Mouse (Mus musculus) MEL (cell line): ENCODE data around the gene Lrrc30.

Experiments
- CTCF ChIP-seq, 3 experiments: IDR thresholded peaks in 2 of 3; conservative IDR thresholded peaks in 1 of 3; 2 replicates each; pipeline ENCODE4 v1.5.1; 2011 to 2012; ENCODE audit warnings: low read length in 3 of 3, low read depth in 2 of 3, mild to moderate bottlenecking in 2 of 3, improper control_type of control experiment in 1 of 3, inconsistent platforms in 1 of 3, mixed read lengths in 1 of 3, moderate library complexity in 1 of 3; ENCODE audit not compliant: control insufficient read depth in 1 of 3, insufficient read depth in 1 of 3, poor library complexity in 1 of 3, severe bottlenecking in 1 of 3
- EP300 ChIP-seq, 2 experiments: IDR thresholded peaks; 2 replicates each; pipeline ENCODE4 v1.6.1; 2011; ENCODE audit warnings: improper control_type of control experiment in 2 of 2, low read length in 2 of 2, low read depth in 1 of 2, mild to moderate bottlenecking in 1 of 2
- MAFK ChIP-seq: IDR thresholded peaks from 2 replicates; pipeline ENCODE4 v1.6.1; 2011; ENCODE audit warnings: low read depth, mild to moderate bottlenecking, low read length, improper control_type of control experiment, borderline replicate concordance
- MAX ChIP-seq: IDR thresholded peaks from 2 replicates; pipeline ENCODE4 v1.6.1; 2011; ENCODE audit warnings: low read length, improper control_type of control experiment
- POLR2A ChIP-seq, 2 experiments: IDR thresholded peaks; 2 replicates each; pipeline ENCODE4 v1.6.1; 2011 to 2012; ENCODE audit warnings: low read length in 2 of 2, mild to moderate bottlenecking in 2 of 2, control low read depth in 1 of 2, improper control_type of control experiment in 1 of 2, low read depth in 1 of 2, moderate library complexity in 1 of 2; ENCODE audit not compliant: control insufficient read depth in 1 of 2, insufficient read depth in 1 of 2, poor library complexity in 1 of 2
- POLR2AphosphoS5 ChIP-seq: IDR thresholded peaks from 2 replicates; pipeline ENCODE4 v1.6.1; 2012; ENCODE audit warnings: low read depth, borderline replicate concordance, mild to moderate bottlenecking, inconsistent platforms, low read length, moderate library complexity, mixed read lengths
- USF1 ChIP-seq: IDR thresholded peaks from 2 replicates; pipeline ENCODE4 v1.6.1; 2014; ENCODE audit warnings: low read depth, mild to moderate bottlenecking, inconsistent platforms, low read length, improper control_type of control experiment, moderate library complexity
- ZNF384 ChIP-seq: IDR thresholded peaks from 2 replicates; pipeline ENCODE4 v1.6.1; 2012; ENCODE audit warnings: low read depth, mild to moderate bottlenecking, inconsistent platforms, low read length, improper control_type of control experiment

GRCm38 (mm10) chr17:67664299-67664698 is 31.8 kb upstream of the Lrrc30 start:
- TF ChIP-seq POLR2A (IDR thresholded peaks at IDR 0.05; ENCODE audit: control insufficient read depth in 1 of 2, insufficient read depth in 1 of 2, low read depth in 1 of 2, low read length in 2 of 2, poor library complexity in 1 of 2), result no peak
- TF ChIP-seq EP300 (IDR thresholded peaks at IDR 0.05; ENCODE audit: low read depth in 1 of 2, low read length in 2 of 2), result no peak
- TF ChIP-seq POLR2AphosphoS5, result no peak
- no peak for TF ChIP-seq CTCF (IDR thresholded peaks at IDR 0.05 in 2 of 3, conservative IDR thresholded peaks at IDR 0.05 in 1 of 3; ENCODE audit: control insufficient read depth in 1 of 3, insufficient read depth in 1 of 3, low read depth in 2 of 3, low read length in 3 of 3, poor library complexity in 1 of 3, severe bottlenecking in 1 of 3)
- no peak for TF ChIP-seq USF1
- no peak for TF ChIP-seq MAX
- no peak for TF ChIP-seq ZNF384
- TF ChIP-seq MAFK, result no peak
